Mouse (Mus musculus): Measurements from ENCODE around the gene Zfp874a.
"Not testable (repeated sequence)": the region's sequence is repeated elsewhere in the genome, so short reads cannot be mapped to it uniquely, and the experiment has no call there.

The Zfp874a gene

DNA sequence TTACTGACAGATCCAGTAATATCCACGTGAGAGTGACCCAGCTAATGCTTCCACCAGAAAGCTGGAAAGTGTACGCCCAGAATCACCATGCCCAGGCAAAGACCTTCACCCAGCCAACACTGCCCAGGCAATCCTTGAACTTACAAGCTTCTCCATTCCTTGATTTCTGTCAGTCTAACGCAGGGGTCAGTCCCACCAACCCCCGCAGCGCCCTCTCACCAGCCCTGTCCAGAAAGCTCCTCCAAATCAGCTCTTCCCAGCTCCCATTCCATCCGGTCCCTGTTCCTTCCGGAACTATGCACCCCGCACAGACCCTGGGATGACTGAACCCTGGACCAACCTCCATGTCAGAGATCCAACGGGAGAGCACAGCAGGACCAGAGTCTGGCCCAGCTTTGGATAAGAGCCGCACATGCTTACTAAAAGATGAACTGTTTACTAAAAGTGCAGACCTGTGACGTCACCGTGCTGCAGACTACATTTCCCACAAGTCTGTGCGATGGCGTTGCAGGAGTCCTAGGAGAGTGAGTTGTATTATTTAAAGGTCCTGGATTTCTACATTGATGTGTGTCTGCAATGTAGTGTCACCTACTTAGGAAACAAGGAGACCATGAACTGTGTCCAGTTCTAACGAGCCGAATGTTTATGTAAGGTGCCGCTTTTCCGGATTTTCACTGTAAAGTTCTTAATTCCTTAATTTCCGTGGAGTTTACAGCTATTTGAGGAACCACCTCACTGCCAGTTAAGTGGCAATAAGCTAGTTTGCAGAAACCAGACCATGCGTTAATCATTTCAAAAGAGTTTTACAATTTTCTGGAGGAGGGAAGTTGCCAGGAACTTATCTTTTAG lies at the start of gene Zfp874a:
Gene Zfp874a, minus strand, starts transcription at position 453 of the 849 bp plus-strand sequence.
- peak; percentile 81 to 86 for DNase-seq (ENCODE audit: low spot score in 2 of 2)

GRCm38 (mm10) chr13:67500908-67501307 lies 49.5 kb upstream of the Zfp874a start:
- no peak for DNase-seq (ENCODE audit: low spot score in 2 of 2)

DNA sequence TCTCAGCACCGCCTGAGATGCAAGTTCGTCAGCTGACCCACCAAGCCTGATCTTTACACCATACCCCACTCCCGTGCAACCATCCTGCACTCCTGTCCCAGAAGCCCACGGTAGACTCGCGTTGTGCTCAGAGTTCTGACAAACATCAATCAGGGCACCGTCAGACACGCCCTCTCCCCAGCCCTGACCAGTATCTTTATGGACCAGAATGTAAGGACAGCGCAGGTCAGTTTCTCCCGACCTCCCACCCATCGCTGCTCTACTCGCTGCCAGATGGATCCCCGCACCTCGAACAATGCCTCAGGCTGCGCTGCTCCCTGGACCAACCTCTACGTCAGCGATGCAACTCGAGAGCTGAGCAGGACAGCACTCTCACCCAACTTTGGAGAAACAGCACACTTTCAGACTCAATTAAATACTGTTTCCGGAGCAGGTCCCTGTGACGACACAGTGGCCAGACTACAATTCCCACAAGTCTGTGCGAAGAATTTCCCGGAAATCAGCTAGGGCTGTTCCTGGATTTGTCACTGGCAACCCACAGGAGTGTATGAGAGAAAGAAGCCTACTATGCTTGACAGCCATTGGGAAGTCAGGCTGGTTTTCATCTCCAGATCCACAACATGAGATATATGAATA lies 48.8 kb upstream of the Zfp874a start, which contains the start of gene Zfp58:
Gene Zfp58, minus strand, starts transcription at position 472 of the 636 bp plus-strand sequence.
- DNase-seq (ENCODE audit: low spot score in 2 of 2): peak; percentile 67 to 75

DNA sequence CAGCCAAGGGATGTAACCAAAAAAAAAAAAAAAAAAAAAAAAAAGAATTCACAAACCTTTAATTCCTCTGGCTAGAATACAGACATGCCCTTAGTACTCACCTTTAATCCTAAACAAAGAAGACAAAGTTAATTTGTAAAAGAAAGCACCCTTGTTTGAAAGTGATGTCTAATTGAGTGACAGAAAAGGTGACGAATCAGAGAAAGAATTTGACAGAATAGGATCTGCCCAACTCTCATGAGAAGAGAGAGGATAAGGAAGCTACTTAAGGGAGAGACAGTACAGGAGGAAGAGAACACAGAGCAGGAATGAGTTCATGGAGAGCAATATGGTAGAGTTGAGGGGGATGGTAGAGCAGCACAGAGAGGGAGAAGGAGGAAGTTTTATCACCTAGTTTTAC lies 44.2 kb upstream of the Zfp874a start:
- no peak for DNase-seq (ENCODE audit: low spot score in 2 of 2)

- no peak for DNase-seq (ENCODE audit: low spot score in 2 of 2)
These were observed 33.0 kb upstream of the Zfp874a start for GRCm38 (mm10) chr13:67484424-67484811.

DNA sequence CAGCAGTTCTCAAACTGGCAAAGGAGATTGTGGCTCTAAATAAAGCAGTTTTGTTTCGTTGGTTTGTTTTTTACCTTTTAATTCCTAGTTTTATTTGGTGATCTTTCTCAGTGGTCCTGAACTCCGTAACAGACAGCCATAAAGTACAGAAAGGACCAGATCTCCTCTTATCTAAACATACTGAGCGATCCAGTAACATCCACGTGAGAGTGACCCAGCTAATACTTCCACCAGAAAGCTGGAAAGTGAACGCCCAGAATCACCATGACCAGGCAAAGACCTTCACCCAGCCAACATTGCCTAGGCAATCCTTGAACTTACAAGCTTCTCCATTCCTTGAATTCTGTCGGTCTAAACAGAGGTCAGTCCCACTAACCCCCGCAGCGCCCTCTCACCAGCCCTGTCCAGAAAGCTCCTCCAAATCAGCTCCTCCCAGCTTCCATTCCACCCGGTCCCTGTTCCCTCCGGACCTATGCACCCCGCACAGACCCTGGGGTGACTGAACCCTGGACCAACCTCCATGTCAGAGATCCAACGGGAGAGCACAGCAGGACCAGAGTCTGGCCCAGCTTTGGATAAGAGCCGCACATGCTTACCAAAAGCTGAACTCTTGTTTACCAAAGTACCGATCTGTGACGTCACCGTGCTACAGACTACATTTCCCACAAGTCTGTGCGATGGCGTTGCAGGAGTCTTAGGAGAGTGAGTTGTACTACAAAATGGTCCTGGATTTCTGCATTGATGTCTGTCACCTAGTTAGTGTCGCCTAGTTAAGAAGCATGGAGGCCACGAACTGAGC lies 32.4 kb upstream of the Zfp874a start, which contains the start of gene Zfp874b:
Gene Zfp874b, minus strand, starts transcription at position 634 of the 799 bp plus-strand sequence.
- peak; percentile 82 to 88 for DNase-seq (ENCODE audit: low spot score in 2 of 2)

DNA sequence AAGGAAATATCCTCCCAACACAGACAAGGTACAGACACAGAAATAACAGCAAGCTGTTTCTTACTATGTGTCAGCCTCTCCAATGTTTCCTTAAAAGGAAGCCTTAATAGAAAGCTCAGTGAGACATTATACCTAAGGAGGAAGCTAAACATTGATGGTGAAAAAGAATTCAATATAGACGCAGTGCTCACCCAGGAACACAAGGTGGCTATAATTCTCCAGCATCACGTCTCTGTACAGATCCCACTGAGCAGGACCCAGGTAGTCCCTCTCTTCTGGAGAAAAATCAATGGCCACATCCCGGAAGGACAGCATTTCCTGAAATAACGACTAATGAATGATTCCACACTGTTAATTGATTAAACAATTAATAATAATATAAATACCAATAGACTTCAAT lies 30.1 kb upstream of the Zfp874a start:
- no peak for DNase-seq (ENCODE audit: low spot score in 2 of 2)

DNA sequence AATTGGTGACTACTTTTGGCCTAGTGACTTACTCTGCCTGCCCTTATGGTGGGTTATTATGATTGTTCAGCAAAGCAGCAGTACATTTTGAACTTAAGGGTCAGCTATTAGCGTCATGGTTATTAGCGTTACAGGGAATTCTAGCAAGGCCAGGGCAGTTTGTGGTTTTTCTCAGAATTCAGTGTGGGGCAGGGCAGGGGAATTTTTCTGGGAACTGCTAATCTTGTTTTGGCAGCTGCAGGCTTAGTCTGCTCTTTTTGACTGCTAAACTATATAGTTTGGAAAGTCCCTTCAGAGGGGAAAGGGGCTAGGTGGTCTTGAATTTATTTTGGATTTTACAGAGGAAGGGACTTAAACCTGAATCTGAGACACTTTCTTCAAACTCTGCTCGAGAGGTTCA lies 17.9 kb upstream of the Zfp874a start:
- no peak for DNase-seq (ENCODE audit: low spot score in 2 of 2)

GRCm38 (mm10) chr13:67463506-67464185 lies 12.2 kb upstream of the Zfp874a start:
- not testable (repeated sequence) for DNase-seq (ENCODE audit: low spot score in 2 of 2)

- DNase-seq (ENCODE audit: low spot score in 2 of 2): no peak
These were observed 541 bp upstream of the Zfp874a start for GRCm38 (mm10) chr13:67452021-67452309.

DNA sequence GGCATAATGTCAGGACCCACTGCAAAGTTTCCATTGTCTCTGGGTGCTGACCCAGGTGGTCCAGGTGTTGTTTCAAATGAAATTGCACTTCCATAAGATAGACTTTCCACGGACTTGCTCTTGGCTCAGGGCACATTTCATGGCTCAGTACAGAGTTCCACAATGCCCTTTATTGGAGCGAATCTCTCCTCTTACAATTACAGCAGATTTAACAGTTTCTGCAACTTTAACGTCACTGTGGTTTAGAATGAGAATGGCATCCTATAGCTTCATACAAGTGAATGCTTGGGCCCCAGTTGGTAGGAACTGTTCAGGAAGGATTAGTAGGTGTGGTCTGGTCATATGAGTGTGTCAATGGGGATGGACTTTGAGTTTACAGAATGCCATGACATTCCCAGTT lies 14.3 kb downstream of the Zfp874a start:
- not testable (repeated sequence) for DNase-seq (ENCODE audit: low spot score in 2 of 2)

DNA sequence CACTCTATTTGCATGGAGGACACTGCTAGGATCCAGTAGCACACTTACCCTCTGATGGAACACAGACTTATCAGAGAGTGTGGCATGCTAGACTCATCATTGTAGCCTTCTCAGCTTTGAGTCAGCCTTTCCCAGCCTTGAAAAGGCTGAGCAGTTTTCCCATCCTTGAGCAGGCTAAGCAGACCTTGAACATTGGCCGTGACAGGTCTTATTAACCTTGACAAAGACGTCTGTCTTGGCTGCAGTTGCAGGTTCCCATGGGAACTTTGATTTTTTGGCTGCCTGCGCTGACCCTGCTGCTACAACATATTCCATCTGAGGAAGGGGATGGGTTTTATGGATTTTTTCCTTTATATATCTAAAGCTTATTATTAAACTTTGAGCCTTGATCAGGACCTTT lies 23.3 kb downstream of the Zfp874a start:
- DNase-seq (ENCODE audit: low spot score in 2 of 2): no peak

- not testable (repeated sequence) for DNase-seq (ENCODE audit: low spot score in 2 of 2)
These were observed 25.7 kb downstream of the Zfp874a start for GRCm38 (mm10) chr13:67425699-67426098.

DNA sequence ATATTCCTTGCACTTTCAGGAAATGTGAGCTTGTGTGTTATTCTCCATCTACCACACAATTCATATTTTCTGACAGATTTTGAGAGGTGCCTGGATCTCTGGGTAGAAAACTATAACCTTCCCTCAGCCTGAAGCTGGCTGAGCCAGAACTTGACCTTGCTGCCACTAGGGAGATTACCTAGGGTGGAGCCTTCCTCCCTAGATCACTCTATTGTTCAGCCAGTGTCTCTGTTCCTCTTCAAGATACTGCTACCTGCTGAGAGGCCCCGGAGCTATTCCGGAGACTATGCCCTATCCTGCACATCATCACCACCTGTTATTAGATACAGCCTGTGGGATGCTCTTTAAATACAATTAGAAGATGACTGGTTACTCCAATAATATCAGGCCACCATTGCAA lies 28.9 kb downstream of the Zfp874a start:
- not testable (repeated sequence) for DNase-seq (ENCODE audit: low spot score in 2 of 2)

- DNase-seq (ENCODE audit: low spot score in 2 of 2): peak; percentile 13 to 66
These were observed 30.1 kb downstream of the Zfp874a start, which contains the start of gene Zfp459 for GRCm38 (mm10) chr13:67421207-67421857. Gene Zfp459, minus strand, starts transcription at chr13:67421418.

DNA sequence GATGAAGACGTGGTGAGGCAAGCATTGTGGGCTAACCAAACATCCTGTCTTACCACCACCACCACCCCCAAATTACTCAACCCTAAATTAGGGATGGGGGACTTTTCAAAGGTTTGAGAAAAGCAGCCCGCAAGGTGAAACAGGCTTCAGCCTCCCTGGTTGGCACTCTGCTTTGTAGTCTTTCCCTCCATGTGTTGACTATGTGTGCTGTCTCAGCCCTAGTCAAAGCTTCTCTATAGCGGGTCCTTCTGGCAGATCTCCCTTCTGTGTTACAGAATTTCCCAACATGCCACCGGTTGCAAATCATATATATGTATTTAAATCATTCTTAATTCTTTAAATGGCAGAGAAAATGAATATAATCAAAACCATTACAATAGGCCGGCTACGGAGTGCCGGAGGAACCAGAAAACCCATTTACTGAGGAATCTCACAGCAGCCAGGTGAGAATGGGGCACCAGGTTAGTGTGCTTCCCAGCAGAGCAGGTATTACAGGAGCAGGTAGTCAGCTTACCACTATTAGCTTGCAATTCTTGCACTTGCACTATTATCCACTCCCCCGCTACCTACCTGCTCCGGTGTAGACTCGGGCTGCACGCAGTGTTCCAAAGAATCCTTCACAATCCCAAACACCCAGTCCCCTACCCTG lies 30.7 kb downstream of the Zfp874a start:
- DNase-seq (ENCODE audit: low spot score in 2 of 2): no peak

DNA sequence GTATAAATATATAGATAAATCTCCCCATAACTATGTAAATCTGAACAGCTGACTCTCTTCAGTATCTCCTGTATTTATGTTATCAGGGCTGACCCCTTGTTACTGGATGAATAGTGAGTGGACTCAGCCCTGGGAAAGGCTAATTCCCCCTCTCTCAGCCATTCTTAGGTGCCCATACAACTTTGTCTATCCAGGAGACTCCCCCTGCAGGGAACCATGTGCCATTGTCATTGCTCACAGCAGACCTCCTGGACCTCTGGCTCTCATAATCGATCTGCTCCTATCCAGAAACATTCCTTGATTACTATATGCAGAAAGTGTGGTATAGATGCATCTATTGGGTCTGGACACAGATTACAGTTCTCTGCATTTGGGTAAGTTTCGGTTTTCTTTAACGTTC lies 34.6 kb downstream of the Zfp874a start:
- no peak for DNase-seq (ENCODE audit: low spot score in 2 of 2)

GRCm38 (mm10) chr13:67415759-67416158 lies 35.7 kb downstream of the Zfp874a start:
- DNase-seq (ENCODE audit: low spot score in 2 of 2): no peak

- not testable (repeated sequence) for DNase-seq (ENCODE audit: low spot score in 2 of 2)
These were observed 37.8 kb downstream of the Zfp874a start for GRCm38 (mm10) chr13:67413634-67414033.

GRCm38 (mm10) chr13:67399183-67399903 lies 52.1 kb downstream of the Zfp874a start, which contains the start of gene Zfp429:
Gene Zfp429, minus strand, starts transcription at chr13:67399819.
- peak; percentile 56 to 72 for DNase-seq (ENCODE audit: low spot score in 2 of 2)

All from spleen, postnatal 4 days (tissue).